Mouse (Mus musculus) megakaryocyte progenitor cell, adult 5-6 weeks (primary cell): ENCODE measurements around the gene Tmprss6. TPM values are rescaled to one million over a fixed set of nuclear protein-coding genes. Genes with fewer than 3 reads are reported as not detected.
A peak's percentile ranks its signal among the peaks of the same experiment; 100 is the strongest.

Experiments
- ATAC-seq: replicated peaks from 2 replicates; pipeline ENCODE4 v1.8.0; 2016; ENCODE audit warnings: mild to moderate bottlenecking, moderate TSS enrichment, inconsistent platforms; ENCODE audit not compliant: poor library complexity
- total RNA-seq, 2 experiments: library from RNA; stranded (forward) in 1 of 2; stranded (reverse) in 1 of 2; fragments of 157-497, 149-512 nt in 1 of 2; fragments of 200-1000 nt in 1 of 2; gene quantifications; 2 replicates each; pipeline versions ENCODE4 v1.2.3 to v1.2.4; 2015 to 2017

Tmprss6 gene
- total RNA-seq, 2 experiments from 2014 or later, result not detected

DNA sequence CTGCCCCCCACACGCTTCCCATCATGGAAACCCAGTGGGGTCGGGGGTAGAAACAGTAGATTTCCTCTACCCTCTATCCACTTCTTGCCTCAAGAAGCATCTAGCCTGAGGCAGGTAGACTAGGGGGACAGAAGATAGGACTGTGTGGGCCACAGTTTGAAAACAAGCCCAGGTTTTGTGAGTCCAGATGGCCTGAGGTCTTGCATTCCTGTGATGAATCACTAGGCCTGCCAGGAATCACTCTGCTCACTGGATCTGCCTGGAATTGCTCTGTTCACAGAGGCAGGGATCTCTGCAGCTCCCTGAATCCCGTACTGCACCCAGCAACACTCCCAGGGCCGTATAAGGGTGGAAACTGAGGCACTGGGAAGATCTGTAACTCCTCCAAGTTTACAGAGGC, 14.9 kb upstream of the Tmprss6 start:
- ATAC-seq, result no peak

DNA sequence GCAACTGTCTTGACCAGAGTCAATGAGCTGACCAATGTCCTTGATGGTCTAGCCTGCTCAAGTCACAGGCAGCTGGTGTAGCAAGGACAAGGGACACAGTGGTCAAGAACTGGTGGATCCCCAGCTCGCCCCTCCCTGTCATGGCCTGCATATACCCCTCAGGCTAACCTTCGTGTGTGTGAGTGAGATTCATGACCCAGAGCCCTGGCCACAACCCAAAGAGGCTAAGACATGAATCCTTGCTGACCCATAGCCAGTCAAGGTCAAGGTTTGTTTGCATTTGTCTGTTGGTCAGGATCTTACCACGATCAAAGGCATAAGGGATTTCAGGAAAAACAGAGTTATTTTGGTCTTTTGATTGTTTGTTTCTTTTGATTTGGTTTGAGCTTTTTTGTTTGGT, 14.1 kb upstream of the Tmprss6 start:
- no peak for ATAC-seq

DNA sequence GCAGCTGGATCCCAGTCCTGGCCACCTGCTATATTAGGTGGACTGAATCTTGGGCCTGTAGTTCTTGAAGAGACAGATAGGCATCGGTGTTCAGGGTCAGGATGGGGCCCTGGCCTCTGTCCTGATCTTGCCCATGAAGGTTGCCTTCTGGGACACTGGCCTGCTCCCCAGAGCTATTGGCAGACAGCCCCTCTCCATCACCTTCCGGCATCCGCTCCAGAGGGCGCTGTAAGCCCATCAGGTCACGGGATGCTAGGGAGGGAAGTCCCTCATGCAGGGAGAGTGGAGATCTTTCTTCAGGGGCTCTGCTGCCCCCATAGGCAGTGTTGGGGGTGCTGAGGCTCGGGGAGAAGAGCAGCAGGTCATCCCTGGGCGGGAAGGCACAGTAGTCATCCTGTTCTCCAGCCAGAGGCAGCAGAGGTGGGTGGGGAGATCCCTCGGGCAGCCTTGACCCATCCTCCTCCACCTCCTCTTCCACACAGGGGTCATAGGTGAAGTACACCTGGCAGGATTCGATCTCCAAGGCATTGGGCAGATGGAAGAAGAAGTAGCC, 13.1 kb upstream of the Tmprss6 start:
- peak; percentile 17; the same call in 1 of the 2 replicates for ATAC-seq

DNA sequence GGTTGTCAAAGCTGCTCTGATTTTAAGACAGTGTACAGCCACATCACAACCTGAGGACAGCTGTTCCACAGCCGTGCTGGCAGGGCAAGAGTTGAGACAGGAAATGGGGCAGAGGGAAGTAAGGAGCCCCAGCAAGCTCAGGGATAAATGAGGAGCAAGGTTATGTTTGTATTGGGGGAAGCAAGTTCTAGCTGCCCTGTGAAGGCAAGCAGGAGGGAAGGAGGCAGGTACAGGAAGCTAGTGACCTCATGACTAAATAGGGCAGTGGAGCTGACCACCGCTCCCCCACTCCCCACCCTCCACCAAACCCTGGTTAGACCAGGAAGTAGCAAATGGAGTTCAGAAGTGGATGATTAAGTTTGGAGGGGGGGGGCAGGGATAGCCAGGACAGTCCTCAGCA, 12.6 kb upstream of the Tmprss6 start:
- ATAC-seq, result no peak

DNA sequence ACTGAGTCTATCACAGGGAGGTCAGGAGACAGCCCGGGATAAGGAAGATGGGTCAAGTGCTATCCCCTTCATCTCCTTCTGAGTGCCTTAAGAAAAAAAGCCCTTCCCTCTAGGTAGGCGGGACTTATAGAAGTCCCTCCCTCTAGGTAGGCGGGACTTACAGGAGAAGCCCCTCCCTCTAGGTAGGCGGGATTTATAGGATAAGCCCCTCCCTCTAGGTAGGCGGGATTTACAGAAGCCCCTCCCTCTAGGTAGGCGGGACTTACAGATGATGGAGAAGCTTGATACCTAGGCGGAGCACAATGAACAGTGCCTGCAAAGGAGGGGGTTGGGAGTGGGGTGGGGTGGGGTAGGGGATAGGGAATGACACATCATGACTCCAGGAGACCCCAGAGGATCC, 11.7 kb upstream of the Tmprss6 start:
- ATAC-seq, result peak; percentile 39; the same call in 1 of the 2 replicates

DNA sequence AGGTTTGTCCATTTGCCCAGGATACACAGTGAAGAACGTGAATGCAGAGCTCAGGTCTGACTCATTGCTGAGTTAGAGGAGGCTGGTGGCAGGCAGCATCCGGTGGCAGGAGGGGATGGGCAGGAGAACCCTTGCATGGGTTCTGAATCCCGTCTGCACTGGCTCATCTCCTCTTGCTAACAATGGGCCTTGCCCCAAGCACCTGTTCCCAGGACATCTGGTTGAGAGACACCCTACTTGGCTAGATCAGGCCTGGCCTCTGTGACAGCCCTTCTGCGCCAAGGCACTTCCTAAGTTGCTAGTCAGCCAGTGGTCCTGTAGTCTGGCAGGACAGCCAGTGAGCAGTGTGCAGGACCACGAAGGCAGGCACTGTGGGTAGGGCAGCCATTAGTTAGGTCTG, 11.0 kb upstream of the Tmprss6 start:
- no peak for ATAC-seq

DNA sequence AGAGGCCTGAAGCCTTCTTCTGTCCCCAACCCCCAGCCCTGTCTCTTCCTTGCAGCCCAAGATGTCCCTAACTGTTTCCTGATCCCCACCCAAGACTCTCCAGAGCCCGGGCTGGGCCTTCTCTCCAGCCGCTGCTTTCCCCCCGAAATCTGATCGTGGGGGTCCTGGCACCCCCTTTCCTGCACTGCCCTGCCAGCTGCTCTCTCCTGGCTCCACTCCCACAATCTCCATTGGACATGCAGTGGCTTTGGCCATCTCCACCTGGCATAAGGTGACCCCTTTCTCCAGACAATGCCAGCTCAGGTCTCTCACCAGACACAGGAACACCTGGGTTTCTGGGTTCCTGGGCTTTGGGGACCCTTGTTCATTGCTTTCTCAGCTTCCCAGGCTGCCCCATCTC, 9.6 kb upstream of the Tmprss6 start:
- ATAC-seq, result no peak

DNA sequence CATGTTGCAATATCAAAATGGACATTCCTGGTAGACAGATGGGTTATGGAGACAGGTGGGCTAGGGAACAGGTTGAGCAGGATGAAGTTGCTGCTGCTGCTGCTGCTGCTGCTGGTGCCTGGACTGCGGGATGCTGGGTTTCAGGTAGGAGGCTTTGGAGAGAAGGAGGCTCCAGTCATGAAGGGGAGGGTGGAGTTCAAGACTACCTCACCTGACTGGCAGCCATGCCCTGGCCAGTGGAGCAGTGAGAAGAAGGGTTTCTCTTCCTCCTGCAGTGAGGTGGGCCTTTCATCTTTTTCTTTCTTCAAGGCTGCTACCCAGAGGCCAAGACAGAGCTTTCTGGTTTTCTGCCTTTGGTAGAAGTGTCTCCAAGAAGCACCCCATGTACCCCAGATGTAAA, 8.4 kb upstream of the Tmprss6 start:
- ATAC-seq, result no peak

DNA sequence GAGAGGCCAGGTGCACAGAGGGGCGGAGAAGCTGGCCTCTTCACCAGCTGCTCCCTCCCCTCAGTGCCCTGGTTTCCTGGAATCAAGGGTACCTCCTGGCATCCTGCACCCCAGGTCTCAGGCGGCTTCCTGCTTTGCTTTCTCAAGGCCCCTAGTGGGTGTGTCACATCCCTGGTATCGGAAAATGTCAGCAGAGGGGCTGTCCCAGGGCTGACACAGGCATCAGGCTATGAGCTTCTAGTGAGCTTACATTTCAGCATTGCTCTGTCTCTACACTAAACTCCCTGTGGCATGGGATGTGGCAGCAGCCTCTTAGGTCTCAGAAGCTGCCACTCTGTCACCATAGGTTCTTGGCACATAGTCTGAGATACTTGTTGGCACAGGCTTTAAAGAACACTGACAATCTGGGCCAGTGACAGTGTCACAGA, 7.2 kb upstream of the Tmprss6 start:
- no peak for ATAC-seq

DNA sequence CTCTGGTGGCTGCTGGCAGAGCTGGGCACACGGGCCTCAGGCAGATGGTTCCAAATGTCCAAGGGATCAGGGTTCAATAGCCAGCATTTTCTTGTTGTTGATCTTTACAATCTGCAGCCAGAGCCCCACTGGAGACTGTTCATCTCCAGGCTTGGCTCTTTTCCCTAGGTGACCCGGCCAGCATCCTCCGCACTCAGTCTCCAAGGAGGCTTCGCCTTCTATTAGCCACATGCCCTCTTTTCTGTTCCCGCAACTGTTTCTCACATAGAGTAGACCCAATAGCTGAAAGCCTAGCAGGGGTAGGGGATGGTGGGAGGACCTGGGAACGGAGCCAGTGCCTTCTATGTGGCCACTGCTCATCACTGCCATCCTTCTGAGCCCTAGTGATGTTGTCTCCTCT, 5.0 kb upstream of the Tmprss6 start:
- no peak for ATAC-seq

DNA sequence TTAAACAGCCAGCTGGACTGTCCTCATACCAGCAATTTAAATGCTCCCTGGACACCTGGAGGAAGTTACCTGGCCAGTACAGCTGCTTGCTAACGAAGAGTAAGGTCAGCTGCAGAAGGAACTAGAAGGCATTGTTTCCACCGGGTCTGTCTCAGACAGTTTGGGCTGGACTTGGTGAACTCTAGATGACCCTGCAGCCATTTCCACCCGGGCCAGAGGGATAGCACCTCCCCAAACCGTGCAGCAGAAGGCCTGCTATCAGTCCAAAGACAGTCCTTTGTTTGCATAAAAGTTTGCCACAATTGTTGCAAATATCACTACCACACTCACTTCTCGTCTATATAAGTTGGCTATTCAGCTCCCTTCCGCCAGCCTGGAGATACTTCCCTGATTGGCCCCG, 3.5 kb upstream of the Tmprss6 start:
- ATAC-seq, result no peak

DNA sequence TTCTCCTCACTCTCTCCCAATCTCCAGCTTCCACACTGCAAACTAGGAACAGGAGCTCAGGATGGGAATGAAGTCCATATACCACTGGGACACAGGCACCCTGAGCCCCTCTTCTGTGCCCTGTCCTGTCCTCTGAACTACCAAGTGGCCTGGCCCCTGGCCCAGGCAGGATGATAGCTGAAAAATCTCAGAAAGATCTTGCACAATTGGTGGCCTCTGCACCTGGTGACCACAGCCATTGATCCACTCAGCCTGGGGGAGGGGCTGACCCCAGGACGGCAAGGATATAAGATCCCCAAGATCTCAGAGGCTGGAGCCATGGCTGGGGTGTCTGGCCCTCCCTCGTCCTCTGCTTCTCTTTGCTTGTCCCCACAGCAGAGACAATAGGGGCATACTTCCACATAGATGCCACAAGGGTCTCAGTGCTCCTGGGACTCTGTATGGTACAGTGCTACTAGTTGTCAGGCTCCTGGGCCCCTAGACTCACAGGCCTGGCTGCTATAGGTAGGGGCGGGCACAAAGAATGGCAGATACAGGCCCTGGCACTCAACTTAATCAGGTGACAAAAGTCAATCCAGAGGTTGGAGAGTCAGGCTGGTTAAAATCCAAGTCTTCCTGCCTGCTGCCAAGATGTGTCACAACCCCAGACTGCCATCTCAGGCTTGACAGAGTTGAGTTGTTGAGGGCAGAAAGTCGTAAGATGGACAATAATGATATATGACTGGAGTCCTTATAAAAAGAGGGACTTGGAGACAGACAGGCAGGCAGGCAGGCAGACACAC, 2.3 kb upstream of the Tmprss6 start:
- ATAC-seq, result no peak

DNA sequence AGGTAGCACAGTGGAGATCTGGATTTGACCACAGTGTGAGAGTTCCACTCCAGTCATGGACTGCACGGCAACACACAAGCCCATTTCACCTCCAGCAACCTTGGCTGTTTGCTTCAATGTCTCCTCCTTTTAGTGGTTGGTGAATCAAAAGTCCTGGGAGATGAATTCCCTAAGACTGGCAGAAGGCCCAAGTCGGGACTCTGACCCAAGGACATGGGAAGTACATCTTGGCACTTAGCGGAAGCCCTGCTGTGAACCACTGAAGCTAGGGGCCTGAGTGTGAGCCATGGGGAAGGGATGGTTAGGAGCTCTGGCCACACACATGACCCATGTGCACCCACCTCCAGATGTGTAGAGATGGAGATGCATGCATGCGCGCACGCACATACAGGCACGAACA, 864 bp downstream of the Tmprss6 start:
- no peak for ATAC-seq

DNA sequence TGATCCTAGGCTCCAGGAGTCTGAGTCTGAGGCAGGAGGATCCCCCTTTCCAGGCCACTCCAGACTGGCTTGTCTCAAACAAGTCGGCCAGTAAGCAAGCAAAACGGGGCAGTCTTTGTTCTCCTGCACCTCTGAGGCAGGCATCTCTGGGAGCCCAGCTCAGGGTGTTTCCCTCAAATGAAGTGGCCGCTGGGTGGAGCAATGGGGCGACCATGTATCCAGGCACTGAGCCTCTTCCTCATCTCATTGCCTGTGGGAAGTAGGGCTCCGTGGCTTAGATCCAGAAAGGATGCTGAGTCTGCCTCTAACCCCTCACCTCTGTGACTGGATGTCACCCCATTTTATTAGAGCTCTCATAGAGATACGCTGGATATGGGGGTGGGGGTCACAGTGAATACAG, 1.6 kb downstream of the Tmprss6 start:
- no peak for ATAC-seq

DNA sequence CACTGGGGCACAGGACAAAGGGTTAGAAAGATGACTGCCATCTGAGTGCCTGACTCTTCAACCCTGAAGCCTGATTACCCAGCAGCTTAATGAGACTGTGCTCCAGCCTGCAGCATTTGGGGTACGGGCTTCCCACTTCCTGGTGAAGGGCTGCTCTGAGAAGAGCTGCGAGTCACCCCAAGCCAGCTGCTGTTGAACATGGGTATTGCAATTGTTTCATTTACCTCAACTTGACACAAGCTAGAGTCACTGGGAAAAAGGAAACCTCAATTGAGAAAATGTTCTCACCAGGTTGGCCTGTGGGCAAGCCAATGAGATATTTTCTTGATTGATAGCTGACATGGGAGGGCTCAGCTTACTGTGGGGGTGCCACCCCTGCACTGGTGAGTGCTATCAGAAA, 5.5 kb downstream of the Tmprss6 start:
- peak; percentile 42; the same call in 1 of the 2 replicates for ATAC-seq

DNA sequence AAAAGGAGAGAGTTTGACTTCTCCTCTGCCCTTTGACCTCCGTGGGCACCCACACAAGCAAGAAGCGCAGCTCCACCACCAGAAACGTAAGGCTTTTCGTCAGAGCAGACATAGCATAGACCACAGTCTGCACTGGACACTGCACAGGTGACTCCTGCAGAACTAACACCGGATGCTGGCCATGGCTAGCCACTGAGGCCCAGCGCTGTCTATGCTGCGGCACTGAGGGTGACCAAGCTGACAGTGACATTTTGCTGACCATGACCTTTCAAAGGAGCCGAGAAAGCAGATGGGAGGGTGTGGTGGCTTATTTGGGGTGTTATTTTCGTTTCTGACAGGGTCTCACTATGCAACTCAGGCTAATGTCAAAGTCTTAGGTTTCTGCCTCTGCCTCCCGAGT, 11.2 kb downstream of the Tmprss6 start:
- ATAC-seq, result no peak

DNA sequence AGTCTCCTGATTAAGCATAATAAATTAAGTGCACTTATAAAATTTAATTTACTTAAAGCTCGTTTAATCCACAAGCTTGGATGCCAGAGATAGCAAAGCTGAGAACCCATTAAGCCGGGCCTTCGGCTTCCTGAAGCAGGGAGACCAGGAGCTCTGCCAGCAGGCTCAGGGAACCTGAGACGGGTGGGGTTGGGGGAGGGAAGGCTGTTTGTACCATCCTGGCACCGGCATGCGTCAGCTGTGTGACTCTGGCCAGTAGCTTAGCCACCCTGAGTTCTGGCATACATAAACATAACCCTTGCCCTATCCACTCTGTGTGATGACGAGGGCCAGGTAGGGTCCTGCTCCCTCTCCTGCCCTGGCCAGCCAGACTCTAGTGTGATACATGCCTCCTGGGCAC, 12.4 kb downstream of the Tmprss6 start:
- ATAC-seq, result no peak

DNA sequence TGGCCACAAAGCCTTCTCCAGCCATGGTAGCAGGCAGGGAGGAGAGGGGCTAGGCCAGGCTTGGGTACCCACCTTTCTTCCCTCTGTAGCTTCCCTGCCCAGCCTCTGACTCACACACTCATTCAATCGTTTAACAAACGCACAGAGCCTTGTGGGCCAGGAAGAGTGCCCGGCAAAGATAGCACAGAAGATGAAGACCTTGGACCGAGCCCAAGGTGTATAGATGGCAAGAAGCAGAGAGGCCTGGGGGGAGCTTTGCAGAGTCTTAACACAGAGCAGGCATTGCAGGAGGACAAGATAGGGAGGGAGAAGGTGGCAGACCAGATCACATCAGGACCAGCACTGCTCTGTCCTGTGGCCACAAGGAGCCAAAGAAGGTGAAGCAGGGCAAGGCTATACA, 13.3 kb downstream of the Tmprss6 start:
- peak; percentile 70 for ATAC-seq

DNA sequence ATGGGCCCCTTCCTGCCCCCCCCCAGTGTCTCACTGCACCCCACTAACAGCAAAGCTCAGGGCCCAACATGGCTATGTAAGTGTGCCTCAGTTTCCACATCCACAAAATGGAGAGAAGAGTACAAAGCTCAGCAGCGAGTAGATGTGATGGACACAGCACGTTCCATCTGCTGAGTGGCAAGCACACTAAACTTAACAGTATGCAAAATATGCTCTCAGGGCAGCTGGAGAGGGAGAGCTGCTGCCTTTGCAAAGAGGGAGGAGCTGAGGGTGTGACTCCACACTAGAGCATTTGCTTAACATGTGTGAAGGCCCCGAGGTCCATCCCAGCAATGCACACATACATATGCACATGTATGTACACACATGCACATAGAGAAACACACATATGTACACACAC, 15.5 kb downstream of the Tmprss6 start:
- ATAC-seq, result no peak

DNA sequence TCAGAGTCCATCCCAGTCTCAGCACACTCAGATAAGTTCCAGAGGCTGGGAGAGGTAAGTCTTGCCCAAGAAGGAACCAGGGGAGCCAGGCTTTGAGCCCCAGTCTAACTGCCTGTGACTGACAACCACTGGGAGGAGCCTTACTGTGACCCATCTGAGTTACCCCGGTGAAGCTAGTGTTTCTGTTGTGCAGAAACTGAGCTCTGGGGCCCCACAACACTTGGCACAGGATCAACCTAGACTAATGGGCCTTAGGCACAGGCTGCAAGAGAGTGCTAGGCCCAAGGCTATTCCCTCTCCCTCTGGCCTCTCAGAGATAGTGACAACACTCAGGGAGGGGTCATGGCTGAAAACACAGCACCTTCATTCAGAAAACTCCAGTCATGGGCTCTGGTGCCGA, 17.2 kb downstream of the Tmprss6 start:
- no peak for ATAC-seq

DNA sequence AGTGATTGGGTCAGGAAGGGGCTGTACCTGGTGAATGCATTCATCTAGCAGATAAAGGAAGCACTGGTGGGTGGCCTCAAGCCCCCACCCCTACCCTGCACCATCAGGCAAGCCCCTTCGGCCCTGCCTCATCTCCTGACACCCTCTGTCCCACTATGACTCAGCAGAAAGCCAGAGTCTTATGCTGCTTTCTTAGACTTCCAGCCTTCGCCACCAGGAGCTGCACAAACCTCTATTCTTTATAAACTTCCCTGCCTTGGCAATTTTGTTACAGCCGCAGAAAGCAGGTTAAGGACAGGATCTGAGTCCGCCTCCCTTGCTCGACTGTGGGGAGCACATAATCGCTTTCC, 18.0 kb downstream of the Tmprss6 start:
- ATAC-seq, result no peak; the same call in 1 of the 2 replicates

DNA sequence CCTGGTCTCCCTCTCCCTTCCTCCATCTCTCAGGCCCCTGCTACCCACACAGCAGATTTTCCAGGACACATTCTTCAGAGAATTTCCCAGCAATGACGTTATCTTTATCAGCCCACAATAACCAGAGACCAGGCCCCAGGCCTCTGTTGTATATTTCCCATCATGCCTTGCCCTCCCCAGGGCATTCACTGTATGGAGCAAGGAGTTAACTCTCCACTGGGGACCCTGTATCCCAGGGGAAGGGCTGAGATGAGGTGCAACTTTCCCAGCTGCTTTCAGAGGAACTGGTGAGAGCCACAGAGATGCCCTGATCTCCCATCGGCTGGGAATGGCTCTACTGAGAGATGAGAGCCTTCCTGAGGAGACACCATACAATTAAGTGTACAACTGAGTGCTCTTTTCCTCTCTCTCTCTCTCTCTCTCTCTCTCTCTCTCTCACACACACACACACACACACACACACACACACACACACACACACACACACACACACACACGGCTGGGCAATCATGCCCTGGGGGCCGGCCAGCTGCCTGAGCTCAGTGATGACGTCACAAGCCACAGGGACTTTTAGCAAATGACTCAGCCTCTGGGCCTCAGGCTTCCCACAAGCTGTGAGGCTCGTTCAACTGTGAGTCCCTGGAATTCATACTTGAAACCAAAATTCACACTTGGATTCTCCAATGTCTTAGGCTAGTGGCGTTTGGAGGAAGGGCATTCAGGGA, 18.6 kb downstream of the Tmprss6 start:
- peak; percentile 56 for ATAC-seq
